Mouse (Mus musculus): Measurements from ENCODE around the gene Yeats2.

- TF ChIP-seq POLR2A (IDR thresholded peaks at IDR 0.05; ENCODE audit: borderline replicate concordance, insufficient read depth, low read length) (no peak), CTCF (IDR thresholded peaks at IDR 0.05; ENCODE audit: borderline replicate concordance, insufficient read depth, low read depth, low read length) (no peak)
Observed at GRCm38 (mm10) chr16:20098866-20099629, 41.8 kb upstream of the Yeats2 start.
